Mouse (Mus musculus) liver, adult 2 months (tissue): ENCODE data around the gene Cavin3.
"Not testable (repeated sequence)": the region's sequence is repeated elsewhere in the genome, so short reads cannot be mapped to it uniquely, and the experiment has no call there.

Experiments
- CTCF ChIP-seq: fragments of 200-500 bp; IDR thresholded peaks from 2 replicates; pipeline ENCODE4 v1.5.1; 2011; ENCODE audit warnings: low read depth, low read length, control low read depth
- POLR2A ChIP-seq: fragments of 200-500 bp; IDR thresholded peaks from 2 replicates; pipeline ENCODE4 v1.6.1; 2011; ENCODE audit warnings: low read length, control low read depth; ENCODE audit not compliant: insufficient read depth; ENCODE audit errors: extremely low read depth

- TF ChIP-seq CTCF, POLR2A: not testable (repeated sequence)
Measured at GRCm38 (mm10) chr7:105465505-105465904, 16.6 kb downstream of the Cavin3 start.
